Mouse (Mus musculus): Measurements from ENCODE around the gene Tex44.

Gene Tex44

GRCm38 (mm10) chr1:86426128-86426527 is at the start of gene Tex44, which contains the start of gene Nmur1:
Gene Tex44, plus strand, starts transcription at chr1:86426329.
Gene Nmur1, minus strand, starts transcription at chr1:86426228.
- no peak for DNase-seq

- no peak for DNase-seq
These were observed 49.8 kb upstream of the Tex44 start for GRCm38 (mm10) chr1:86376354-86376753.

- no peak for DNase-seq
These were observed 47.5 kb upstream of the Tex44 start for GRCm38 (mm10) chr1:86378662-86379061.

GRCm38 (mm10) chr1:86379161-86379569 is 47.0 kb upstream of the Tex44 start:
- no peak for DNase-seq

GRCm38 (mm10) chr1:86381027-86381426 is 45.1 kb upstream of the Tex44 start:
- DNase-seq = peak; percentile 61

- peak; percentile 87 for DNase-seq
These were observed 36.9 kb upstream of the Tex44 start for GRCm38 (mm10) chr1:86389230-86389629.

- DNase-seq = no peak
These were observed 34.7 kb upstream of the Tex44 start for GRCm38 (mm10) chr1:86391425-86391824.

- no peak for DNase-seq
These were observed 32.9 kb upstream of the Tex44 start for GRCm38 (mm10) chr1:86393219-86393618.

GRCm38 (mm10) chr1:86394246-86394645 is 31.9 kb upstream of the Tex44 start:
- no peak for DNase-seq

GRCm38 (mm10) chr1:86395897-86396296 is 30.2 kb upstream of the Tex44 start:
- DNase-seq = no peak

- no peak for DNase-seq
These were observed 28.5 kb upstream of the Tex44 start for GRCm38 (mm10) chr1:86397621-86398020.

- no peak for DNase-seq
These were observed 27.9 kb upstream of the Tex44 start for GRCm38 (mm10) chr1:86398222-86398621.

GRCm38 (mm10) chr1:86399322-86399721 is 26.8 kb upstream of the Tex44 start:
- DNase-seq = no peak

GRCm38 (mm10) chr1:86400096-86400754 is 25.9 kb upstream of the Tex44 start:
- no peak for DNase-seq

GRCm38 (mm10) chr1:86404834-86405233 is 21.3 kb upstream of the Tex44 start:
- peak; percentile 59 for DNase-seq

GRCm38 (mm10) chr1:86406313-86406712 is 19.8 kb upstream of the Tex44 start:
- no peak for DNase-seq

GRCm38 (mm10) chr1:86406914-86407313 is 19.2 kb upstream of the Tex44 start:
- DNase-seq = peak; percentile 50

- DNase-seq = no peak
These were observed 17.6 kb upstream of the Tex44 start for GRCm38 (mm10) chr1:86408515-86408914.

- DNase-seq = no peak
These were observed 16.7 kb upstream of the Tex44 start for GRCm38 (mm10) chr1:86409476-86409875.

- DNase-seq = no peak
These were observed 11.4 kb upstream of the Tex44 start for GRCm38 (mm10) chr1:86414715-86415114.

GRCm38 (mm10) chr1:86415144-86415543 is 11.0 kb upstream of the Tex44 start:
- DNase-seq = no peak

- DNase-seq = peak; percentile 70
These were observed 10.4 kb upstream of the Tex44 start for GRCm38 (mm10) chr1:86415612-86416184.

GRCm38 (mm10) chr1:86416321-86416720 is 9.8 kb upstream of the Tex44 start:
- DNase-seq = peak; percentile 50

- peak; percentile 48 for DNase-seq
These were observed 5.1 kb upstream of the Tex44 start for GRCm38 (mm10) chr1:86421007-86421406.

GRCm38 (mm10) chr1:86423879-86424278 is 2.2 kb upstream of the Tex44 start:
- DNase-seq = peak; percentile 77

All from thymus, postnatal 14 days (tissue).